13 mouse cellular contexts compared by ENCODE assay signal in the genomic region with DNA sequence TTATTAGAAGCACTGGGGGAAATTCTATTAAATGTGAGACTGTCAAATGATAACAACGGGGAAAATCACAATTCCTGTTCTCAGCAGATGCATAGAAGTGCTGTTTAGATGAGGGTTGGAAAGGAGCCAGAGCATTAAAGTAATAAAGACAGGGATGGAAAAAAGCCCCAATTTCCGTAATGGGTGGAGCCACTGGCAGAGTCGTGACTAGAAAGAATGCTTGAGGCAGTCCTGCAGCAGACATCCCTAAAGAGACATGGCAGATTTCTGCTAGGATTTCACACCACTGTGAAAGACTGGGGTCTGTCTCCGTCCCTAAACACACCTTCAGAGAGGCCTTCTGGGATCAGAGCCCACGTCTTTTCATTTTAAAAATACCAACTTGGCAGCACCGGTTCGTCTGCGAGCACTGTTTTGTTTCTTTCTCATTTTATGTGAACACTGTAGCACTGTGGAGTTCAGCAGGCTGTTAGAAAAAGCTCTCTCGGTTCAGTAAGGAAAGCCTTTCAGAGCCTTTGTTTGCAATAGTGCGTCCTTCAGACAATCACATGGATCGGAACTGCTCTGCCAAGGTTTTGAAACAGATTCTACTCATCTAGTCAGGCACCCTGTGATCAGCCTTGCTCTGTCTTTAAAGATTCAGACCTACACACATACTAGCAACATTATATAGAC. TPM values are rescaled to one million over a fixed set of nuclear protein-coding genes. Genes with fewer than 3 reads are reported as not detected.
DNase-seq lines count a peak whose midpoint lies in the region; ATAC-seq and TF ChIP-seq lines count a peak whose summit lies in the region.
"Had no signal": no experiment of that assay in that cellular context is flagged by ENCODE, and none has a peak within 500 bp of the region (broad histone marks: within the 10 kb centered on the region; RNA-seq: fewer than 3 reads in every experiment).

No protein-coding gene starts in this region.

- H3K4me3 ChIP-seq in midbrain, embryonic 11.5 days (ENCODE audit: low read depth, low read length), result no peak overlapping the region
- no peak overlapping the region for H3K4me3 ChIP-seq in midbrain, embryonic 10.5 days
- peak overlapping the region; percentile 21; the same call in 1 of the 2 replicates for H3K4me3 ChIP-seq in limb, embryonic 14.5 days (replicated peaks; ENCODE audit: low read length)
- H3K4me3 ChIP-seq in stomach, postnatal 0 days (ENCODE audit: low read depth, low read length), result no peak overlapping the region

- no peak overlapping the region for H3K9ac ChIP-seq in midbrain, embryonic 11.5 days (ENCODE audit: low read length)
- H3K9ac ChIP-seq in limb, embryonic 14.5 days (ENCODE audit: low read depth, low read length, severe bottlenecking), result peak overlapping the region; percentile 43; the same call in 1 of the 2 replicates
- H3K9ac ChIP-seq in stomach, postnatal 0 days (ENCODE audit: low read length), result no peak overlapping the region

- no peak for TF ChIP-seq POLR2A in limb, embryonic 14.5 days (IDR thresholded peaks at IDR 0.05; ENCODE audit: borderline replicate concordance, extremely low read depth, insufficient read depth, insufficient read length)

- WGBS in midbrain, embryonic 11.5 days, result 76% methylated on average over 11 of the region's 11 CpGs
- WGBS in midbrain, embryonic 10.5 days, result 77% methylated on average over 11 of the region's 11 CpGs
- WGBS in limb, embryonic 14.5 days, result 35% methylated on average over 11 of the region's 11 CpGs
- 38% methylated on average over 11 of the region's 11 CpGs for WGBS in stomach, postnatal 0 days

- no peak overlapping the region for H3K27ac ChIP-seq in midbrain, embryonic 11.5 days (ENCODE audit: low read depth, low read length)
- no peak overlapping the region for H3K27ac ChIP-seq in midbrain, embryonic 10.5 days (replicated peaks)
- peak overlapping the region; percentile 75 for H3K27ac ChIP-seq in limb, embryonic 14.5 days (replicated peaks; ENCODE audit: low read depth, low read length)
- no peak overlapping the region for H3K27ac ChIP-seq in stomach, postnatal 0 days (replicated peaks)

- no peaks in the 10 kb centered on the region for H3K4me1 ChIP-seq in midbrain, embryonic 11.5 days (ENCODE audit: control insufficient read depth, insufficient read depth, low read length)
- H3K4me1 ChIP-seq in midbrain, embryonic 10.5 days, result no peaks in the 10 kb centered on the region
- H3K4me1 ChIP-seq in limb, embryonic 14.5 days (ENCODE audit: control insufficient read depth, insufficient read depth, low read length), result peaks cover 13% of the 10 kb centered on the region
- no peaks in the 10 kb centered on the region for H3K4me1 ChIP-seq in stomach, postnatal 0 days (replicated peaks; ENCODE audit: control insufficient read depth, insufficient read depth)

- no peaks in the 10 kb centered on the region for H3K27me3 ChIP-seq in midbrain, embryonic 11.5 days (ENCODE audit: control insufficient read depth, insufficient read depth, low read length)
- H3K27me3 ChIP-seq in midbrain, embryonic 10.5 days (ENCODE audit: low read depth, poor library complexity, severe bottlenecking), result no peaks in the 10 kb centered on the region
- H3K27me3 ChIP-seq in limb, embryonic 14.5 days (ENCODE audit: control insufficient read depth, insufficient read depth, low read length), result no peaks in the 10 kb centered on the region
- H3K27me3 ChIP-seq in stomach, postnatal 0 days (ENCODE audit: control insufficient read depth, insufficient read depth, low read length), result no peaks in the 10 kb centered on the region

- DNase-seq in frontal cortex, postnatal 10 days (ENCODE audit: low spot score in 2 of 2), result no peak
- peak; percentile 83 for DNase-seq in midbrain, embryonic 11.5 days (ENCODE audit: low spot score, missing footprints)
- DNase-seq in midbrain, embryonic 10.5 days (ENCODE audit: low spot score), result no peak
- DNase-seq in limb, embryonic 14.5 days (ENCODE audit: low spot score), result peak; percentile 72
- no peak for DNase-seq in stomach, postnatal 0 days (ENCODE audit: low spot score)
- no peak for DNase-seq in adipocyte (ENCODE audit: low spot score)
- DNase-seq: layer of hippocampus, adult 9-11 months; left cerebral cortex, postnatal 4 days; lung, postnatal 36 days had no signal

- H3K36me3 ChIP-seq in midbrain, embryonic 11.5 days (ENCODE audit: control insufficient read depth, insufficient read depth, low read length), result no peaks in the 10 kb centered on the region
- no peaks in the 10 kb centered on the region for H3K36me3 ChIP-seq in midbrain, embryonic 10.5 days
- no peaks in the 10 kb centered on the region for H3K36me3 ChIP-seq in limb, embryonic 14.5 days (ENCODE audit: control insufficient read depth, insufficient read depth, low read length)
- H3K36me3 ChIP-seq in stomach, postnatal 0 days (ENCODE audit: control insufficient read depth, insufficient read depth, low read length), result no peaks in the 10 kb centered on the region
- H3K36me3 ChIP-seq: G1E had no signal

- ATAC-seq in frontal cortex, adult (ENCODE audit: low TSS enrichment), result peak; percentile 66
- ATAC-seq in midbrain, embryonic 11.5 days (ENCODE audit: low FRiP score), result no peak
- ATAC-seq in limb, embryonic 14.5 days (ENCODE audit: low FRiP score, low read depth), result peak; percentile 63; the same call in 1 of the 2 replicates
- ATAC-seq in stomach, postnatal 0 days (ENCODE audit: low FRiP score, low TSS enrichment), result no peak
- no peak for ATAC-seq in monocyte, adult 5-6 weeks (replicated peaks; ENCODE audit: insufficient number of reproducible peaks, low FRiP score, low TSS enrichment, poor library complexity, severe bottlenecking)

- no peak for TF ChIP-seq CTCF in stomach, postnatal 0 days (IDR thresholded peaks at IDR 0.05; ENCODE audit: low read depth)

- H3K9me3 ChIP-seq in midbrain, embryonic 11.5 days (ENCODE audit: control insufficient read depth, low read length), result no peaks in the 10 kb centered on the region
- no peaks in the 10 kb centered on the region for H3K9me3 ChIP-seq in midbrain, embryonic 10.5 days (replicated peaks)
- no peaks in the 10 kb centered on the region for H3K9me3 ChIP-seq in limb, embryonic 14.5 days (ENCODE audit: control insufficient read depth, low read length)
- no peaks in the 10 kb centered on the region for H3K9me3 ChIP-seq in stomach, postnatal 0 days (ENCODE audit: control insufficient read depth, low read length)
- H3K9me3 ChIP-seq: G1E had no signal

- no peak overlapping the region for H3K4me2 ChIP-seq in midbrain, embryonic 11.5 days
- peak overlapping the region; percentile 44 for H3K4me2 ChIP-seq in limb, embryonic 14.5 days (replicated peaks; ENCODE audit: low read depth, low read length, severe bottlenecking)
- H3K4me2 ChIP-seq in stomach, postnatal 0 days (replicated peaks; ENCODE audit: low read depth), result peak overlapping the region; percentile 23; the same call in 1 of the 2 replicates

- no peak for TF ChIP-seq EP300 in stomach, postnatal 0 days (optimal IDR thresholded peaks at IDR 0.05)

RNA-seq across cellular contexts. Expression of a gene that starts 36.8 kb away (rescaled TPM):
- polyA plus RNA-seq in midbrain, embryonic 11.5 days (2014; fragmentation: Nextera tagmentation; extraction: Ambion mirVana), result 0.95 and 1.1 TPM in 2 replicates
- 1.1 and 1.2 TPM in 2 replicates for polyA plus RNA-seq in midbrain, embryonic 10.5 days (2016; fragmentation: Nextera tagmentation; extraction: Ambion mirVana)
- 1.3 TPM in 2 replicates for polyA plus RNA-seq in limb, embryonic 14.5 days (2012; rRNA removed)
- 1.5 and 1.9 TPM in 2 replicates for polyA plus RNA-seq in limb, embryonic 14.5 days (2014; fragmentation: Nextera tagmentation; extraction: Ambion mirVana)
- polyA plus RNA-seq in stomach, postnatal 0 days (2015; fragmentation: Nextera tagmentation; extraction: Ambion mirVana), result 1.6 TPM in 2 replicates
- total RNA-seq in monocyte, adult 5-6 weeks (2017), result 1.5 TPM in 1 of 3 replicates, not detected in the others
- total RNA-seq: common myeloid progenitor, adult 5-6 weeks had no signal

Comparison
In these comparisons a context has a peak if more than half of its experiments do, and no peak if none do; other contexts are left out.
1. DNase-seq: peak in midbrain, embryonic 11.5 days (single experiment) and limb, embryonic 14.5 days (single experiment); none in frontal cortex, postnatal 10 days (0 of 2), midbrain, embryonic 10.5 days (single experiment), stomach, postnatal 0 days (single experiment) and adipocyte (single experiment).
2. ATAC-seq: peak in frontal cortex, adult (single experiment) and limb, embryonic 14.5 days (single experiment); none in midbrain, embryonic 11.5 days (single experiment), stomach, postnatal 0 days (single experiment) and monocyte, adult 5-6 weeks (single experiment).